Mouse (Mus musculus) ES-E14 (cell line): ENCODE data around the gene Gm28308.

Source experiments
- CHD2 ChIP-seq: IDR thresholded peaks from 2 replicates; pipeline ENCODE4 v1.6.1; 2014; ENCODE audit warnings: mild to moderate bottlenecking, low read depth, low read length, inconsistent platforms
- HCFC1 ChIP-seq: IDR thresholded peaks from 2 replicates; pipeline ENCODE4 v1.6.1; 2012; ENCODE audit warnings: low read length, inconsistent platforms, borderline replicate concordance; ENCODE audit not compliant: insufficient read depth
- MAFK ChIP-seq: IDR thresholded peaks from 2 replicates; pipeline ENCODE4 v1.6.1; 2014; ENCODE audit warnings: mild to moderate bottlenecking, low read depth, low read length, inconsistent platforms; ENCODE audit not compliant: insufficient read depth
- ZC3H11A ChIP-seq: IDR thresholded peaks from 2 replicates; pipeline ENCODE4 v1.6.1; 2012; ENCODE audit warnings: low read depth, mild to moderate bottlenecking, inconsistent platforms, low read length, borderline replicate concordance

DNA sequence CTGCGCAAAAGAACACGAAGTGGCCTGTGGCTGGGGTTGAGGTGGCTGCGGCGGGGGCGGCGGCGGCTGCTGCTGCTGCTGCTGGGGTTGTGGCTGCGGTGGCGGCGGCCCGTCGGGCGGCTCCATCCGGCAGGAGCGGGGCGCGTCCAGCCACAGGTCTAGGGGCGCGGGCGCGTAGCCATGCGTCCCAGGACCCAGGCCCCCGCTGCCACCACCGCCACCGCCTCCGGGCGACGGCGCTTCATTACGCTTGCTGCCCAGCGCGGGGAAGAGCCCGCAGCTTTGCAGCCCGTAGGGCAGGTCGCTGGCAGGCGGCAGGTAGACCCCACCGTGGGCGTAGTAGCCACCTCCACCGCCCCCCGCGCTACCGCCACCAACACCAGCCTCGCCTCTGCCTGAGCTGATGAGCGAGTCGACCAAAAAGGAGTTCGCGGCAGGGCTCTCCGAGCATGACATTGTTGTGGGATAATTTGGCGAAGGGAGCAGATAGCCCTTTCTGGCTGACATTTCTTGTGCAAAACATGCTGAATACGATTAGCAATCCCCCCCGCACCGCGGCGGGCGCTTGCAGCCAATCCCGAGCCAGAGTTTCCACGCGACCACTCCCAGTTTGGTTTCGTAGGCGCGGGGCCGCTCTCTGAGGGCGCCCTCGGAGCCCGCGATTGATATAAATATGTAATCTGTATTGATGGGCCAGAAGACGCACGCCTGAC, 21.4 kb upstream of the Gm28308 start:
- TF ChIP-seq CHD2 (no peak), ZC3H11A (no peak), HCFC1 (no peak), MAFK (no peak)
